In the genomic region with DNA sequence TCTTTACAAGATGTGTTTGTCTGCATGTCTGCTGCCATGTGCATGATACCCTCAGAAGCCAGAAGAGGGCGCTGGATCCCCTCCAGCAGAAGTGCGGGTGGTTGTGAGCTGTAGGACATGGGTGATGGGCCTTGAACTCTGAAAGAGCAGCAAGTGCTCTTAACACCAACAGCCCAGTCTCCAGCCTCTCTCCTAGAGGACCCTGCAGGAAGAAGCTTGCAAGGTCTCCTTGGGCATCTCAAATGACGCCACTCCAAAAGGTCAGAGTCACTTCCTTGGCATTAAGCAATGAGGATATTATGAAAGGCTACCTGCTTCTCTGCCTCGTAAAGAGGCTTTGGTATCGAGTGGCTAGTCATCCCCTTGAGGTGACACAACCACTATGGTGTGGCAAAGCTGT, we compare ENCODE assay signal across 9 mouse cellular contexts. TPM values are rescaled to one million over a fixed set of nuclear protein-coding genes. Genes with fewer than 3 reads are reported as not detected.
DNase-seq lines count a peak whose midpoint lies in the region; ATAC-seq and TF ChIP-seq lines count a peak whose summit lies in the region.
"Had no signal": no experiment of that assay in that cellular context is flagged by ENCODE, and none has a peak within 500 bp of the region (broad histone marks: within the 10 kb centered on the region; RNA-seq: fewer than 3 reads in every experiment).

No protein-coding gene starts in this region.

- TF ChIP-seq CTCF in cortical plate, adult 2 months (IDR thresholded peaks at IDR 0.05; ENCODE audit: extremely low read depth, insufficient read depth, low read length) = peak; percentile 61
- peak; percentile 81 for TF ChIP-seq CTCF in lung, adult 2 months (IDR thresholded peaks at IDR 0.05; ENCODE audit: insufficient read depth, low read length)

- H3K9ac ChIP-seq in forebrain, embryonic 11.5 days (ENCODE audit: low read length) = no peak overlapping the region
- H3K9ac ChIP-seq in forebrain, embryonic 13.5 days = no peak overlapping the region
- H3K9ac ChIP-seq in midbrain, embryonic 11.5 days (ENCODE audit: low read length) = no peak overlapping the region
- H3K9ac ChIP-seq: hindbrain, embryonic 15.5 days had no signal

- no peaks in the 10 kb centered on the region for H3K9me3 ChIP-seq in forebrain, embryonic 11.5 days (ENCODE audit: control insufficient read depth, low read length)
- no peaks in the 10 kb centered on the region for H3K9me3 ChIP-seq in forebrain, embryonic 13.5 days (replicated peaks)
- no peaks in the 10 kb centered on the region for H3K9me3 ChIP-seq in midbrain, embryonic 10.5 days (replicated peaks)
- H3K9me3 ChIP-seq in midbrain, embryonic 11.5 days (ENCODE audit: control insufficient read depth, low read length) = no peaks in the 10 kb centered on the region
- H3K9me3 ChIP-seq: hindbrain, embryonic 15.5 days had no signal

- WGBS in forebrain, embryonic 11.5 days = 72% methylated on average over 5 of the region's 5 CpGs
- 62% methylated on average over 5 of the region's 5 CpGs for WGBS in forebrain, embryonic 13.5 days
- 63% methylated on average over 5 of the region's 5 CpGs for WGBS in midbrain, embryonic 10.5 days
- 60% methylated on average over 5 of the region's 5 CpGs for WGBS in midbrain, embryonic 11.5 days
- WGBS in lung, adult 2 months = 46% methylated on average over 5 of the region's 5 CpGs

- no peaks in the 10 kb centered on the region; the same call in 1 of the 2 replicates for H3K36me3 ChIP-seq in forebrain, embryonic 11.5 days (ENCODE audit: control insufficient read depth, insufficient read depth, low read length)
- peaks cover 36% of the 10 kb centered on the region for H3K36me3 ChIP-seq in forebrain, embryonic 13.5 days (ENCODE audit: poor library complexity, severe bottlenecking)
- peaks cover 47% of the 10 kb centered on the region for H3K36me3 ChIP-seq in midbrain, embryonic 10.5 days
- H3K36me3 ChIP-seq in midbrain, embryonic 11.5 days (ENCODE audit: control insufficient read depth, insufficient read depth, low read length) = peaks cover 2% of the 10 kb centered on the region; the same call in 1 of the 2 replicates

- no peak overlapping the region for H3K4me3 ChIP-seq in forebrain, embryonic 11.5 days (ENCODE audit: low read depth, low read length)
- H3K4me3 ChIP-seq in forebrain, embryonic 13.5 days = no peak overlapping the region
- H3K4me3 ChIP-seq in midbrain, embryonic 10.5 days = no peak overlapping the region
- no peak overlapping the region for H3K4me3 ChIP-seq in midbrain, embryonic 11.5 days (ENCODE audit: low read depth, low read length)
- H3K4me3 ChIP-seq in cortical plate, adult 2 months (ENCODE audit: insufficient read depth, low read length) = no peak overlapping the region
- H3K4me3 ChIP-seq in lung, adult 2 months (replicated peaks; ENCODE audit: extremely low read depth, low read depth, low read length) = no peak overlapping the region
- H3K4me3 ChIP-seq: hindbrain, embryonic 15.5 days had no signal

- ATAC-seq in forebrain, embryonic 11.5 days (replicated peaks; ENCODE audit: low FRiP score) = no peak
- no peak for ATAC-seq in forebrain, embryonic 13.5 days
- ATAC-seq in midbrain, embryonic 11.5 days (ENCODE audit: low FRiP score) = no peak
- no peak for ATAC-seq in cerebellum, adult (ENCODE audit: insufficient number of reproducible peaks, low FRiP score, low TSS enrichment)

- TF ChIP-seq POLR2A in cortical plate, adult 2 months (IDR thresholded peaks at IDR 0.05; ENCODE audit: extremely low read depth, insufficient read depth, low read length) = no peak
- no peak for TF ChIP-seq POLR2A in lung, adult 2 months (IDR thresholded peaks at IDR 0.05; ENCODE audit: borderline replicate concordance, extremely low read depth, low read depth, low read length)

- peak; percentile 60 for DNase-seq in forebrain, embryonic 11.5 days (ENCODE audit: low spot score)
- DNase-seq in midbrain, embryonic 10.5 days (ENCODE audit: low spot score) = peak; percentile 27
- DNase-seq in midbrain, embryonic 11.5 days (ENCODE audit: low spot score, missing footprints) = no peak
- DNase-seq in lung, adult 2 months = peak; percentile 46
- peak; percentile 43 to 47 for DNase-seq in thymus, adult 18-20 months

- no peaks in the 10 kb centered on the region for H3K4me1 ChIP-seq in forebrain, embryonic 11.5 days (replicated peaks; ENCODE audit: control insufficient read depth, insufficient read depth, low read length)
- H3K4me1 ChIP-seq in forebrain, embryonic 13.5 days = peaks cover 12% of the 10 kb centered on the region
- peaks cover 25% of the 10 kb centered on the region for H3K4me1 ChIP-seq in midbrain, embryonic 10.5 days
- H3K4me1 ChIP-seq in midbrain, embryonic 11.5 days (ENCODE audit: control insufficient read depth, insufficient read depth, low read length) = no peaks in the 10 kb centered on the region; the same call in 1 of the 2 replicates
- peaks cover 5% of the 10 kb centered on the region for H3K4me1 ChIP-seq in cortical plate, adult 2 months (ENCODE audit: control insufficient read depth, insufficient read depth, low read length)
- no peaks in the 10 kb centered on the region; the same call in 1 of the 2 replicates for H3K4me1 ChIP-seq in lung, adult 2 months (ENCODE audit: control insufficient read depth, insufficient read depth, low read length)

- no peak overlapping the region for H3K27ac ChIP-seq in forebrain, embryonic 11.5 days (ENCODE audit: low read depth, low read length)
- no peak overlapping the region for H3K27ac ChIP-seq in forebrain, embryonic 13.5 days
- no peak overlapping the region for H3K27ac ChIP-seq in midbrain, embryonic 10.5 days (replicated peaks)
- H3K27ac ChIP-seq in midbrain, embryonic 11.5 days (ENCODE audit: low read depth, low read length) = no peak overlapping the region
- H3K27ac ChIP-seq in cortical plate, adult 2 months (ENCODE audit: insufficient read depth, low read length) = no peak overlapping the region
- H3K27ac ChIP-seq: hindbrain, embryonic 15.5 days had no signal

- H3K4me2 ChIP-seq in forebrain, embryonic 11.5 days (ENCODE audit: low read depth, low read length, severe bottlenecking) = no peak overlapping the region
- H3K4me2 ChIP-seq in forebrain, embryonic 13.5 days = no peak overlapping the region
- no peak overlapping the region for H3K4me2 ChIP-seq in midbrain, embryonic 11.5 days
- H3K4me2 ChIP-seq: hindbrain, embryonic 15.5 days had no signal

- no peaks in the 10 kb centered on the region for H3K27me3 ChIP-seq in forebrain, embryonic 11.5 days (ENCODE audit: control insufficient read depth, insufficient read depth, low read length)
- H3K27me3 ChIP-seq in forebrain, embryonic 13.5 days = no peaks in the 10 kb centered on the region
- H3K27me3 ChIP-seq in midbrain, embryonic 10.5 days (ENCODE audit: low read depth, poor library complexity, severe bottlenecking) = no peaks in the 10 kb centered on the region
- no peaks in the 10 kb centered on the region for H3K27me3 ChIP-seq in midbrain, embryonic 11.5 days (ENCODE audit: control insufficient read depth, insufficient read depth, low read length)
- H3K27me3 ChIP-seq: hindbrain, embryonic 15.5 days had no signal

RNA-seq across cellular contexts. Expression of gene Cep295nl, which starts 23.6 kb away (rescaled TPM):
- 0.44 and 0.60 TPM in 2 replicates for polyA plus RNA-seq in forebrain, embryonic 11.5 days (2014; fragmentation: Nextera tagmentation; extraction: Ambion mirVana)
- polyA plus RNA-seq in forebrain, embryonic 13.5 days (2015; fragmentation: Nextera tagmentation; extraction: Ambion mirVana) = 0.13 and 0.31 TPM in 2 replicates
- 0.06 and 0.21 TPM in 2 replicates for polyA plus RNA-seq in midbrain, embryonic 10.5 days (2016; fragmentation: Nextera tagmentation; extraction: Ambion mirVana)
- polyA plus RNA-seq in midbrain, embryonic 11.5 days (2014; fragmentation: Nextera tagmentation; extraction: Ambion mirVana) = 0.23 and 0.40 TPM in 2 replicates
- 0.26 and 0.48 TPM in 2 replicates for polyA plus RNA-seq in cortical plate, adult 2 months (2012; rRNA removed)
- polyA plus RNA-seq in lung, adult 2 months (2012; rRNA removed) = 0.28 and 0.32 TPM in 2 replicates

RNA-seq across cellular contexts. Expression of gene Usp36, which starts 28.6 kb away (rescaled TPM):
- 16.7 and 17.3 TPM in 2 replicates for polyA plus RNA-seq in forebrain, embryonic 11.5 days (2014; fragmentation: Nextera tagmentation; extraction: Ambion mirVana)
- 14.1 and 16.9 TPM in 2 replicates for polyA plus RNA-seq in forebrain, embryonic 13.5 days (2015; fragmentation: Nextera tagmentation; extraction: Ambion mirVana)
- 20.4 and 23.6 TPM in 2 replicates for polyA plus RNA-seq in midbrain, embryonic 10.5 days (2016; fragmentation: Nextera tagmentation; extraction: Ambion mirVana)
- polyA plus RNA-seq in midbrain, embryonic 11.5 days (2014; fragmentation: Nextera tagmentation; extraction: Ambion mirVana) = 8.7 and 9.0 TPM in 2 replicates
- 26.7 and 27.3 TPM in 2 replicates for polyA plus RNA-seq in cortical plate, adult 2 months (2012; rRNA removed)
- polyA plus RNA-seq in lung, adult 2 months (2012; rRNA removed) = 18.2 and 19.0 TPM in 2 replicates

RNA-seq across cellular contexts. Expression of gene Timp2, which starts 36.9 kb away (rescaled TPM):
- 48.0 and 50.8 TPM in 2 replicates for polyA plus RNA-seq in forebrain, embryonic 11.5 days (2014; fragmentation: Nextera tagmentation; extraction: Ambion mirVana)
- 36.0 and 38.8 TPM in 2 replicates for polyA plus RNA-seq in forebrain, embryonic 13.5 days (2015; fragmentation: Nextera tagmentation; extraction: Ambion mirVana)
- polyA plus RNA-seq in midbrain, embryonic 10.5 days (2016; fragmentation: Nextera tagmentation; extraction: Ambion mirVana) = 29.0 and 32.1 TPM in 2 replicates
- polyA plus RNA-seq in midbrain, embryonic 11.5 days (2014; fragmentation: Nextera tagmentation; extraction: Ambion mirVana) = 40.1 and 42.8 TPM in 2 replicates
- 176 and 186 TPM in 2 replicates for polyA plus RNA-seq in cortical plate, adult 2 months (2012; rRNA removed)
- polyA plus RNA-seq in lung, adult 2 months (2012; rRNA removed) = 353 and 397 TPM in 2 replicates
